Mouse (Mus musculus) embryonic facial prominence, embryonic 14.5 days (tissue): ENCODE results near the gene Nfia. TPM values are rescaled to one million over a fixed set of nuclear protein-coding genes. Genes with fewer than 3 reads are reported as not detected.

ENCODE experiments used
- ATAC-seq: fragments of 200-750 bp; cut with Nextera tagmentation; 2 replicates; pipeline ENCODE4 v1.8.0; 2017; ENCODE audit warnings: low read depth, moderate number of reproducible peaks, moderate TSS enrichment
- DNase-seq: peaks from one replicate; pipeline ENCODE4 v3.0.0-alpha.2; 2015; ENCODE audit warnings: low spot score
- H3K27ac ChIP-seq: fragments of 300-500 bp; sonication (generic); replicated peaks from 2 replicates; pipeline ENCODE4 v1.5.1; 2014; ENCODE audit warnings: low read depth, mild to moderate bottlenecking, low read length, moderate library complexity
- H3K27me3 ChIP-seq: fragments of 300-500 bp; sonication (generic); replicated peaks from 2 replicates; pipeline ENCODE4 v1.6.1; 2014; ENCODE audit warnings: low read length; ENCODE audit not compliant: control insufficient read depth, insufficient read depth
- H3K36me3 ChIP-seq: fragments of 300-500 bp; sonication (generic); 2 replicates; pipeline ENCODE4 v1.6.1; 2014; ENCODE audit warnings: low read length, mixed read lengths; ENCODE audit not compliant: control insufficient read depth, insufficient read depth
- H3K4me1 ChIP-seq: fragments of 300-500 bp; sonication (generic); 2 replicates; pipeline ENCODE4 v1.6.1; 2014; ENCODE audit warnings: antibody characterized with exemption, low read length; ENCODE audit not compliant: control insufficient read depth, insufficient read depth
- H3K4me2 ChIP-seq: fragments of 300-500 bp; sonication (generic); 2 replicates; pipeline ENCODE4 v1.6.1; 2014; ENCODE audit warnings: low read depth, mild to moderate bottlenecking, low read length, moderate library complexity, mixed read lengths
- H3K4me3 ChIP-seq: fragments of 300-500 bp; sonication (generic); 2 replicates; pipeline ENCODE4 v1.5.1; 2014; ENCODE audit warnings: low read depth, mild to moderate bottlenecking, low read length
- H3K9ac ChIP-seq: fragments of 300-500 bp; sonication (generic); 2 replicates; pipeline ENCODE4 v1.6.1; 2014; ENCODE audit warnings: low read depth, mild to moderate bottlenecking, low read length, moderate library complexity, mixed read lengths
- H3K9me3 ChIP-seq: fragments of 300-500 bp; sonication (generic); 2 replicates; pipeline ENCODE4 v1.6.1; 2016; ENCODE audit warnings: low read length; ENCODE audit not compliant: control insufficient read depth
- WGBS: fragments of 180-500 bp; shearing (Covaris S2); extraction: QIAGEN DNeasy Blood & Tissue Kit; methylation state at CpG from one replicate; pipeline ENCODE4 v1.1.7; 2014; 5-methylcytosine and 5-hydroxymethylcytosine counted together
- polyA plus RNA-seq: library from polyadenylated mRNA; unstranded; fragments of >200 nt; fragmentation: Nextera tagmentation; extraction: Ambion mirVana; gene quantifications from 2 replicates; pipeline ENCODE4 v1.2.1, GENCODE M21; 2014

Nfia gene
- polyA plus RNA-seq, 1 experiment from 2014 or later: 61.7 TPM

- DNase-seq (no peak), ATAC-seq (no peak)
- no peaks in the 10 kb centered on the region for H3K9me3 ChIP-seq
- H3K4me2 ChIP-seq: no peak overlapping the region
- H3K27ac ChIP-seq: no peak overlapping the region
- H3K36me3 ChIP-seq: peaks cover 26% of the 10 kb centered on the region
- WGBS: 81% methylated on average over 4 of the region's 4 CpGs
- no peaks in the 10 kb centered on the region for H3K27me3 ChIP-seq
- no peak overlapping the region for H3K9ac ChIP-seq
- peaks cover 8% of the 10 kb centered on the region; the same call in 1 of the 2 replicates for H3K4me1 ChIP-seq
- H3K4me3 ChIP-seq: no peak overlapping the region
These were observed 310.0 kb downstream of the Nfia start for GRCm38 (mm10) chr4:98082512-98082911.

GRCm38 (mm10) chr4:98085060-98085459, 312.5 kb downstream of the Nfia start:
- Histone ChIP-seq H3K36me3 (peaks cover 26% of the 10 kb centered on the region), H3K9me3 (no peaks in the 10 kb centered on the region), H3K4me2 (no peak overlapping the region), H3K4me3 (no peak overlapping the region), H3K9ac (no peak overlapping the region), H3K4me1 (peaks cover 8% of the 10 kb centered on the region; the same call in 1 of the 2 replicates), H3K27me3 (no peaks in the 10 kb centered on the region), H3K27ac (no peak overlapping the region)
- 92% methylated on average over 6 of the region's 6 CpGs for WGBS
- ATAC-seq (no peak), DNase-seq (no peak)

DNA sequence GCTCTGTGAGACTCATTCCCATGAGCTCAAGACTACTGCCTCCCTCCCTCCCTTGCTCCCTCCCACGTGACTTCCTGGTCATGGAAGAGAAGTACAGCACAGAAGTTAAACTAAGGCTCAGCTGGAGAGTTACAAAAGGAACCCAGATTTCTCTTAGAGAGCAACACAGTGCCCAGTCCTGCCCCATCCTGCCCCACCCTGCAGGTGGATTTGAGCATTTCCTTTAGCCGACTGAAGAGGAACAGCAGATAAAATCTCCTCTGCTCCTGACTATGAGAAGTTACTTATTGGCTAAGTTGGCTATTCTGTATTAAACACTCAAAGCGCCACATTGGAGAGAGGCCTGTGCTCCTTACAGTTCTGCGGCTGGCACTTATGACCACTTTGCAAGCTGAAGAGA, 314.4 kb downstream of the Nfia start:
- H3K4me3 ChIP-seq: no peak overlapping the region
- no peaks in the 10 kb centered on the region for H3K9me3 ChIP-seq
- no peak overlapping the region for H3K27ac ChIP-seq
- peaks cover 9% of the 10 kb centered on the region for H3K4me1 ChIP-seq
- H3K9ac ChIP-seq: no peak overlapping the region
- WGBS: 60% methylated on average over 4 of the region's 4 CpGs
- H3K36me3 ChIP-seq: peaks cover 14% of the 10 kb centered on the region; the same call in 1 of the 2 replicates
- no peaks in the 10 kb centered on the region for H3K27me3 ChIP-seq
- DNase-seq: no peak
- H3K4me2 ChIP-seq: no peak overlapping the region
- no peak for ATAC-seq

- Histone ChIP-seq H3K27ac (no peak overlapping the region), H3K36me3 (peaks cover 15% of the 10 kb centered on the region; the same call in 1 of the 2 replicates), H3K4me1 (peaks cover 19% of the 10 kb centered on the region), H3K9me3 (no peaks in the 10 kb centered on the region), H3K9ac (no peak overlapping the region), H3K27me3 (no peaks in the 10 kb centered on the region), H3K4me2 (no peak overlapping the region), H3K4me3 (no peak overlapping the region)
- DNase-seq (no peak), ATAC-seq (no peak)
- 71% methylated on average over 6 of the region's 6 CpGs for WGBS
These were observed 317.5 kb downstream of the Nfia start for GRCm38 (mm10) chr4:98089985-98090384.

- no peak overlapping the region for H3K9ac ChIP-seq
- H3K27me3 ChIP-seq: no peaks in the 10 kb centered on the region
- peaks cover 9% of the 10 kb centered on the region; the same call in 1 of the 2 replicates for H3K36me3 ChIP-seq
- no peak for DNase-seq
- peaks cover 19% of the 10 kb centered on the region for H3K4me1 ChIP-seq
- H3K27ac ChIP-seq: no peak overlapping the region
- H3K4me3 ChIP-seq: no peak overlapping the region
- WGBS: 58% methylated on average over 3 of the region's 3 CpGs
- ATAC-seq: no peak
- H3K4me2 ChIP-seq: no peak overlapping the region
- no peaks in the 10 kb centered on the region for H3K9me3 ChIP-seq
These were observed 318.1 kb downstream of the Nfia start for GRCm38 (mm10) chr4:98090586-98090985.

- Histone ChIP-seq H3K9ac (no peak overlapping the region), H3K27ac (peak overlapping the region; percentile 46), H3K9me3 (no peaks in the 10 kb centered on the region), H3K27me3 (no peaks in the 10 kb centered on the region), H3K36me3 (peaks cover 4% of the 10 kb centered on the region; the same call in 1 of the 2 replicates), H3K4me3 (no peak overlapping the region), H3K4me1 (peaks cover 19% of the 10 kb centered on the region), H3K4me2 (no peak overlapping the region)
- 41% methylated on average over 4 of the region's 4 CpGs for WGBS
- DNase-seq: peak; percentile 66
- ATAC-seq: peak; percentile 14; the same call in 1 of the 2 replicates
These were observed 318.9 kb downstream of the Nfia start for GRCm38 (mm10) chr4:98091368-98091827.

DNA sequence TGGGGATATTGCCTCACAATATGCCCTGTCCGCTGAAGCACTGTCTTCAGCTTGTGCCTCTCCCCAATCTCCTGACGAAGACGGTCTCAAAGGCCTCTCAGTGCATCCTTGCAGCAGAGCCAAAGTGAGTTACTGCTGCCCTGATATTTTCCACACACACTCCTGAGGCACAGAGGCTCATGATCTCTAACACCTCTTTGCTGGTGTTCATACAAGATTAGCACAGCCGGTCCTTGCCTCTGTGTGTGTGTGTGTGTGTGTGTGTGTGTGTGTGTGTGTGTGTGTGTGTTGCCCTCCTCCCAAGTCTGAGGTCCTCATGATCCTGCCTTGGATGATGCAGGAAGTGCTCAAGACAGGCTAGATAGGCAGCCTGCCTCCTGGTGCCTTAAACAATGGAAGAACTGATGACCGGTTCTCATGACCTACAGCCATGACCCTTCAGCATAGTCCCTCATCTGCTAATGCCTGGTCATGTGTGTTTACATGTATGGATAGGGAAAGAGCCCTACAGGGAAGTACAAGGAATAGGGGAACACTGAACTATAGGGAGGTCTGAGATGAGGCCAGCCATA, 319.5 kb downstream of the Nfia start:
- H3K27me3 ChIP-seq: no peaks in the 10 kb centered on the region
- 88% methylated on average over 5 of the region's 5 CpGs for WGBS
- H3K4me1 ChIP-seq: peaks cover 19% of the 10 kb centered on the region
- H3K4me2 ChIP-seq: no peak overlapping the region
- DNase-seq (no peak), ATAC-seq (no peak)
- peaks cover 4% of the 10 kb centered on the region; the same call in 1 of the 2 replicates for H3K36me3 ChIP-seq
- no peaks in the 10 kb centered on the region for H3K9me3 ChIP-seq
- peak overlapping the region; percentile 46 for H3K27ac ChIP-seq
- H3K4me3 ChIP-seq: no peak overlapping the region
- H3K9ac ChIP-seq: no peak overlapping the region

- H3K36me3 ChIP-seq: peaks cover 7% of the 10 kb centered on the region; the same call in 1 of the 2 replicates
- ATAC-seq: peak; percentile 10; the same call in 1 of the 2 replicates
- no peak overlapping the region for H3K27ac ChIP-seq
- no peaks in the 10 kb centered on the region for H3K27me3 ChIP-seq
- H3K4me1 ChIP-seq: peaks cover 19% of the 10 kb centered on the region
- H3K9me3 ChIP-seq: no peaks in the 10 kb centered on the region
- H3K4me3 ChIP-seq: no peak overlapping the region
- WGBS: 32% methylated on average over 19 of the region's 19 CpGs
- no peak overlapping the region for H3K4me2 ChIP-seq
- H3K9ac ChIP-seq: no peak overlapping the region
- DNase-seq: no peak
These were observed 321.7 kb downstream of the Nfia start for GRCm38 (mm10) chr4:98094112-98094805.
